Mouse (Mus musculus): ENCODE measurements around the gene Fam110a.
A peak's percentile ranks its signal among the peaks of the same experiment; 100 is the strongest.

Fam110a gene

GRCm38 (mm10) chr2:151970191-151971172 lies 9.5 kb downstream of the Fam110a start:
- peak; percentile 54 to 68 for DNase-seq (ENCODE audit: low spot score in 2 of 2)

- no peak for DNase-seq (ENCODE audit: low spot score in 2 of 2)
Measured at GRCm38 (mm10) chr2:151969396-151969795, 10.6 kb downstream of the Fam110a start.

GRCm38 (mm10) chr2:151968986-151969385 lies 11.0 kb downstream of the Fam110a start:
- no peak for DNase-seq (ENCODE audit: low spot score in 2 of 2)

GRCm38 (mm10) chr2:151968451-151968850 lies 11.6 kb downstream of the Fam110a start:
- DNase-seq (ENCODE audit: low spot score in 2 of 2) = no peak

- no peak for DNase-seq (ENCODE audit: low spot score in 2 of 2)
Measured at GRCm38 (mm10) chr2:151967792-151968191, 12.2 kb downstream of the Fam110a start.

GRCm38 (mm10) chr2:151967176-151967750 lies 12.8 kb downstream of the Fam110a start:
- DNase-seq (ENCODE audit: low spot score in 2 of 2) = no peak

- DNase-seq (ENCODE audit: low spot score in 2 of 2) = no peak
Measured at GRCm38 (mm10) chr2:151964052-151964451, 16.0 kb downstream of the Fam110a start.

GRCm38 (mm10) chr2:151963319-151963718 lies 16.7 kb downstream of the Fam110a start:
- DNase-seq (ENCODE audit: low spot score in 2 of 2) = no peak

GRCm38 (mm10) chr2:151962474-151962873 lies 17.5 kb downstream of the Fam110a start:
- peak; percentile 64 to 78 for DNase-seq (ENCODE audit: low spot score in 2 of 2)

GRCm38 (mm10) chr2:151961284-151962196 lies 18.5 kb downstream of the Fam110a start:
- DNase-seq (ENCODE audit: low spot score in 2 of 2) = no peak

- no peak for DNase-seq (ENCODE audit: low spot score in 2 of 2)
Measured at GRCm38 (mm10) chr2:151959274-151959673, 20.7 kb downstream of the Fam110a start.

GRCm38 (mm10) chr2:151956500-151957137 lies 23.4 kb downstream of the Fam110a start:
- no peak for DNase-seq (ENCODE audit: low spot score in 2 of 2)

- no peak for DNase-seq (ENCODE audit: low spot score in 2 of 2)
Measured at GRCm38 (mm10) chr2:151953665-151954064, 26.4 kb downstream of the Fam110a start.

- no peak for DNase-seq (ENCODE audit: low spot score in 2 of 2)
Measured at GRCm38 (mm10) chr2:151949082-151949774, 30.8 kb downstream of the Fam110a start.

- DNase-seq (ENCODE audit: low spot score in 2 of 2) = no peak
Measured at GRCm38 (mm10) chr2:151948311-151948710, 31.7 kb downstream of the Fam110a start.

- no peak for DNase-seq (ENCODE audit: low spot score in 2 of 2)
Measured at GRCm38 (mm10) chr2:151947617-151948016, 32.4 kb downstream of the Fam110a start.

- DNase-seq (ENCODE audit: low spot score in 2 of 2) = no peak
Measured at GRCm38 (mm10) chr2:151944106-151944505, 35.9 kb downstream of the Fam110a start.

- no peak for DNase-seq (ENCODE audit: low spot score in 2 of 2)
Measured at GRCm38 (mm10) chr2:151941269-151941668, 38.8 kb downstream of the Fam110a start.

- no peak for DNase-seq (ENCODE audit: low spot score in 2 of 2)
Measured at GRCm38 (mm10) chr2:151939651-151940420, 40.2 kb downstream of the Fam110a start.

GRCm38 (mm10) chr2:151938780-151939200 lies 41.2 kb downstream of the Fam110a start:
- DNase-seq (ENCODE audit: low spot score in 2 of 2) = no peak
